Mouse (Mus musculus): ENCODE results near the gene Mpv17l. TPM values are rescaled to one million over a fixed set of nuclear protein-coding genes. Genes with fewer than 3 reads are reported as not detected.

Mpv17l gene
- total and polyA plus RNA-seq, 3 experiments: 1.1 to 1.6 (median 1.4) TPM

GRCm38 (mm10) chr16:13940847-13941395 is 38.0 kb downstream of the Mpv17l start:
- TF ChIP-seq EP300 (IDR thresholded peaks at IDR 0.05; ENCODE audit: insufficient read depth, low read depth, low read length) (no peak), POLR2A (IDR thresholded peaks at IDR 0.05; ENCODE audit: insufficient read depth, low read depth, low read length) (no peak), CTCF (IDR thresholded peaks at IDR 0.05) (no peak)
- H3K79me2 ChIP-seq (replicated peaks; ENCODE audit: control insufficient read depth, insufficient read depth, low read length): no peaks in the 10 kb centered on the region
- peak overlapping the region; percentile 49 for H3K4me3 ChIP-seq
- no peaks in the 10 kb centered on the region for H3K4me1 ChIP-seq (ENCODE audit: control insufficient read depth, insufficient read depth, low read length)
- H3K9ac ChIP-seq (ENCODE audit: low read depth, low read length): peak overlapping the region; percentile 13; the same call in 1 of the 2 replicates
- WGBS: 4% methylated on average over 34 of the region's 34 CpGs
- peaks cover 3% of the 10 kb centered on the region for H3K27me3 ChIP-seq (ENCODE audit: control insufficient read depth, insufficient read depth, low read length)
- no peak for DNase-seq
- no peak overlapping the region for H3K27ac ChIP-seq
- no peaks in the 10 kb centered on the region for H3K36me3 ChIP-seq (ENCODE audit: control insufficient read depth, insufficient read depth, low read length)
- intact Hi-C loops (cut with DNase I): no loop called here

- WGBS: 45% methylated on average over 4 of the region's 4 CpGs
- intact Hi-C loops (cut with DNase I): no loop called here
Measured at GRCm38 (mm10) chr16:13944178-13944577, 41.2 kb downstream of the Mpv17l start.

GRCm38 (mm10) chr16:13944752-13945151 is 41.8 kb downstream of the Mpv17l start:
- H3K4me1 ChIP-seq (ENCODE audit: control insufficient read depth, insufficient read depth, low read length): no peaks in the 10 kb centered on the region
- H3K79me2 ChIP-seq (replicated peaks; ENCODE audit: control insufficient read depth, insufficient read depth, low read length): no peaks in the 10 kb centered on the region
- TF ChIP-seq EP300 (IDR thresholded peaks at IDR 0.05; ENCODE audit: insufficient read depth, low read depth, low read length) (no peak), POLR2A (IDR thresholded peaks at IDR 0.05; ENCODE audit: insufficient read depth, low read depth, low read length) (no peak), CTCF (IDR thresholded peaks at IDR 0.05) (no peak)
- H3K27me3 ChIP-seq (ENCODE audit: control insufficient read depth, insufficient read depth, low read length): peaks cover 3% of the 10 kb centered on the region
- H3K9ac ChIP-seq (ENCODE audit: low read depth, low read length): no peak overlapping the region
- no peak overlapping the region for H3K27ac ChIP-seq
- H3K36me3 ChIP-seq (ENCODE audit: control insufficient read depth, insufficient read depth, low read length): no peaks in the 10 kb centered on the region
- WGBS: 72% methylated on average over 5 of the region's 5 CpGs
- intact Hi-C loops (cut with DNase I): no loop called here
- no peak for DNase-seq
- no peak overlapping the region for H3K4me3 ChIP-seq

More at GRCm38 (mm10) chr16:13944178-13944577, 41.2 kb downstream of the Mpv17l start:
- no peak for TF ChIP-seq CTCF (IDR thresholded peaks at IDR 0.05)
- no peak for TF ChIP-seq EP300 (IDR thresholded peaks at IDR 0.05; ENCODE audit: insufficient read depth, low read depth, low read length)
- no peak for TF ChIP-seq POLR2A (IDR thresholded peaks at IDR 0.05; ENCODE audit: insufficient read depth, low read depth, low read length)
- no peaks in the 10 kb centered on the region for H3K36me3 ChIP-seq (ENCODE audit: control insufficient read depth, insufficient read depth, low read length)
- peaks cover 3% of the 10 kb centered on the region for H3K27me3 ChIP-seq (ENCODE audit: control insufficient read depth, insufficient read depth, low read length)
- H3K27ac ChIP-seq: no peak overlapping the region
- no peaks in the 10 kb centered on the region for H3K4me1 ChIP-seq (ENCODE audit: control insufficient read depth, insufficient read depth, low read length)
- H3K4me3 ChIP-seq: no peak overlapping the region
- H3K9ac ChIP-seq (ENCODE audit: low read depth, low read length): no peak overlapping the region
- H3K79me2 ChIP-seq (replicated peaks; ENCODE audit: control insufficient read depth, insufficient read depth, low read length): no peaks in the 10 kb centered on the region
- DNase-seq: no peak

GRCm38 (mm10) chr16:13945153-13945552 is 42.2 kb downstream of the Mpv17l start:
- intact Hi-C loops (cut with DNase I): no loop called here
- Histone ChIP-seq H3K27ac (no peak overlapping the region), H3K4me3 (no peak overlapping the region), H3K36me3 (ENCODE audit: control insufficient read depth, insufficient read depth, low read length) (no peaks in the 10 kb centered on the region), H3K79me2 (replicated peaks; ENCODE audit: control insufficient read depth, insufficient read depth, low read length) (no peaks in the 10 kb centered on the region), H3K27me3 (ENCODE audit: control insufficient read depth, insufficient read depth, low read length) (peaks cover 3% of the 10 kb centered on the region), H3K4me1 (ENCODE audit: control insufficient read depth, insufficient read depth, low read length) (no peaks in the 10 kb centered on the region), H3K9ac (ENCODE audit: low read depth, low read length) (no peak overlapping the region)
- TF ChIP-seq CTCF (IDR thresholded peaks at IDR 0.05) (no peak), EP300 (IDR thresholded peaks at IDR 0.05; ENCODE audit: insufficient read depth, low read depth, low read length) (no peak), POLR2A (IDR thresholded peaks at IDR 0.05; ENCODE audit: insufficient read depth, low read depth, low read length) (no peak)
- no peak for DNase-seq
- WGBS: 67% methylated on average over 4 of the region's 4 CpGs

GRCm38 (mm10) chr16:13946306-13946705 is 43.3 kb downstream of the Mpv17l start:
- Histone ChIP-seq H3K36me3 (ENCODE audit: control insufficient read depth, insufficient read depth, low read length) (no peaks in the 10 kb centered on the region), H3K27me3 (ENCODE audit: control insufficient read depth, insufficient read depth, low read length) (no peaks in the 10 kb centered on the region), H3K9ac (ENCODE audit: low read depth, low read length) (no peak overlapping the region), H3K4me1 (ENCODE audit: control insufficient read depth, insufficient read depth, low read length) (no peaks in the 10 kb centered on the region), H3K4me3 (no peak overlapping the region), H3K79me2 (replicated peaks; ENCODE audit: control insufficient read depth, insufficient read depth, low read length) (no peaks in the 10 kb centered on the region), H3K27ac (no peak overlapping the region)
- 90% methylated on average over 1 of the region's 1 CpGs for WGBS
- DNase-seq: no peak
- intact Hi-C loops (cut with DNase I): no loop called here
- no peak for TF ChIP-seq POLR2A (IDR thresholded peaks at IDR 0.05; ENCODE audit: insufficient read depth, low read depth, low read length)
- TF ChIP-seq EP300 (IDR thresholded peaks at IDR 0.05; ENCODE audit: insufficient read depth, low read depth, low read length): no peak
- no peak for TF ChIP-seq CTCF (IDR thresholded peaks at IDR 0.05)

GRCm38 (mm10) chr16:13951245-13951644 is 48.3 kb downstream of the Mpv17l start:
- Histone ChIP-seq H3K4me1 (ENCODE audit: control insufficient read depth, insufficient read depth, low read length) (no peaks in the 10 kb centered on the region), H3K27me3 (ENCODE audit: control insufficient read depth, insufficient read depth, low read length) (no peaks in the 10 kb centered on the region), H3K9ac (ENCODE audit: low read depth, low read length) (no peak overlapping the region), H3K27ac (no peak overlapping the region), H3K4me3 (no peak overlapping the region), H3K79me2 (replicated peaks; ENCODE audit: control insufficient read depth, insufficient read depth, low read length) (no peaks in the 10 kb centered on the region), H3K36me3 (ENCODE audit: control insufficient read depth, insufficient read depth, low read length) (no peaks in the 10 kb centered on the region)
- TF ChIP-seq EP300 (IDR thresholded peaks at IDR 0.05; ENCODE audit: insufficient read depth, low read depth, low read length) (no peak), POLR2A (IDR thresholded peaks at IDR 0.05; ENCODE audit: insufficient read depth, low read depth, low read length) (no peak), CTCF (IDR thresholded peaks at IDR 0.05) (no peak)
- no peak for DNase-seq
- 74% methylated on average over 3 of the region's 3 CpGs for WGBS
- intact Hi-C loops (cut with DNase I): no loop called here
